8 mouse cellular contexts compared by ENCODE assay signal in genomic region chr14:52257484-52258213, GRCm38 (mm10). TPM values are rescaled to one million over a fixed set of nuclear protein-coding genes. Genes with fewer than 3 reads are reported as not detected.
DNase-seq lines count a peak whose midpoint lies in the region; ATAC-seq lines count a peak whose summit lies in the region.

Gene Chd8, minus strand, starts transcription at chr14:52257780.

- intact Hi-C loops in gastrocnemius, postnatal 14 days (cut with DNase I; ENCODE audit: low total_unique reads) = no loop called here
- intact Hi-C loops in left cerebral cortex, postnatal 14 days (cut with DNase I) = no loop called here

- under 1% methylated on average over 54 of the region's 54 CpGs for WGBS in intestine, embryonic 14.5 days

- H3K9me3 ChIP-seq in intestine, embryonic 14.5 days (ENCODE audit: control insufficient read depth, low read length) = no peaks in the 10 kb centered on the region

- H3K36me3 ChIP-seq in intestine, embryonic 14.5 days (ENCODE audit: control insufficient read depth, insufficient read depth, low read length) = peaks cover 5% of the 10 kb centered on the region; the same call in 1 of the 2 replicates

- peak; percentile 100 for ATAC-seq in intestine, embryonic 14.5 days (replicated peaks; ENCODE audit: low FRiP score, low TSS enrichment, low read depth)

- peak within 1 kb of the TSS; percentile 97 for H3K4me3 ChIP-seq in intestine, embryonic 14.5 days (ENCODE audit: low read depth, low read length)

- H3K27ac ChIP-seq in intestine, embryonic 14.5 days (ENCODE audit: low read depth) = peak within 1 kb of the TSS; percentile 89

- DNase-seq in adrenal gland, adult (ENCODE audit: inconsistent age in 2 of 2, low spot score in 1 of 2) = peak; percentile 99
- peak; percentile 98 for DNase-seq in embryo, embryonic 10.5 days (ENCODE audit: low spot score)
- peak; percentile 98 for DNase-seq in gastrocnemius, postnatal 14 days
- DNase-seq in intestine, embryonic 14.5 days (ENCODE audit: low spot score) = peak; percentile 97
- DNase-seq in left cerebral cortex, postnatal 14 days (ENCODE audit: low spot score in 2 of 2) = peak; percentile 97 to 98
- DNase-seq in mesoderm, embryonic 11.5 days (ENCODE audit: low read depth, low spot score) = peak; percentile 97
- peak; percentile 98 for DNase-seq in right cerebral cortex, postnatal 36 days (ENCODE audit: low spot score in 2 of 2)
- DNase-seq in yolk sac, embryonic 10.5 days (ENCODE audit: low spot score) = peak; percentile 98

- H3K9ac ChIP-seq in intestine, embryonic 14.5 days (ENCODE audit: low read length) = peak within 1 kb of the TSS; percentile 85

- peak within 1 kb of the TSS; percentile 91 for H3K4me2 ChIP-seq in intestine, embryonic 14.5 days (ENCODE audit: low read length)

- H3K27me3 ChIP-seq in intestine, embryonic 14.5 days (replicated peaks; ENCODE audit: control insufficient read depth, insufficient read depth, low read length) = no peaks in the 10 kb centered on the region

- peaks cover 6% of the 10 kb centered on the region for H3K4me1 ChIP-seq in intestine, embryonic 14.5 days (replicated peaks; ENCODE audit: control insufficient read depth, insufficient read depth, low read length)

RNA-seq across cellular contexts. Expression of gene Chd8, which starts in this region (rescaled TPM):
- 10 to 100 TPM; 36.5 to 37.7 TPM for total RNA-seq in gastrocnemius, postnatal 14 days (2021)
- 47.4 and 50.6 TPM in 2 replicates for polyA plus RNA-seq in intestine, embryonic 14.5 days (2014; fragmentation: Nextera tagmentation; extraction: Ambion mirVana)
- 100 to 1,000 TPM; 107 to 111 TPM for total RNA-seq in left cerebral cortex, postnatal 14 days (2021)

Comparison
In these comparisons a context has a peak if more than half of its experiments do, and no peak if none do; other contexts are left out.
1. Peak in every context shown above with its lines: DNase-seq, ATAC-seq, H3K4me3 ChIP-seq and H3K27ac ChIP-seq.